Mouse (Mus musculus) MN1 (cell line): ENCODE data around the gene Il27ra.
"Not testable (repeated sequence)": the region's sequence is repeated elsewhere in the genome, so short reads cannot be mapped to it uniquely, and the experiment has no call there.

Experiments
- DNase-seq: peaks from one replicate; pipeline ENCODE4 v3.0.0-alpha.2; 2016; ENCODE audit warnings: low spot score

Gene Il27ra

DNA sequence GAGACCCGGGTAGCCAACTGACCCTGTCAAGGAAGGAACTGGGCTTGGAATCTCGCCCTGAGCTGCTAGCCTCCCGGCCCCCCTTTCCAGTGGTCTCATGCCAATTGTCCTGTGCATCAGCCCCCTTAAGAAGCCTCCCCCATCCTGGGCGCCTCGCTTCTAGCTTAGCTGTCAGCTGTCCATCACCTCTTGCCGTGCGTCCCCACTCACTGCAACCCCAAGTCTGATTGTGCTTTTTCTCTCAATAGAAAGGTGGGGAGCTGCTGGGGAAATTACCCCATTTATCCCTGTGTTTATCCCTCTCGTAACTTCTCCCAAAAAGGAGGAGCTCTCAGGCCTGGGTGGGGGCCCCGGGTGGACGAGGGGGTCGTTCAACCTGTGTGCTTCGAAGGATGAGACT, 46.4 kb downstream of the Il27ra start:
- DNase-seq, result no peak

DNA sequence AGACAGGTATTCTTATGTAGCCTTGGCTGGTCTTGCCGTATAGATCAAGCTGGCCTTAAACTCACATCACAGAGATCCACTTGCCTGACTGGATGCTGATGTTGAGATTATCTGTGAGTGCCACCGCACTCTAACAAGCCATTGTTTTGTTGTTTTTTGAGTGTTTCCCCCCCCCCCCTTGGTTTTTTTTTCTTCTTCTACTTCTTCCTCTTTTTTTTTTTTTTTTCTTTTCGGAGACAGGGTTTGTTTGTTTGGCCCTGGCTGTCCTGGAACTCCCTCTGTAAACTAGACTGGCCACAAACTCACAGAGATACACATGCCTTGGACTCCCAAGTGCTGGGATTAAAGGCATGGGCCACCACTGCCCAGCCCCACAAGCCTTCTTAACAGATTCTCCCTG, 48.4 kb downstream of the Il27ra start:
- DNase-seq, result no peak

DNA sequence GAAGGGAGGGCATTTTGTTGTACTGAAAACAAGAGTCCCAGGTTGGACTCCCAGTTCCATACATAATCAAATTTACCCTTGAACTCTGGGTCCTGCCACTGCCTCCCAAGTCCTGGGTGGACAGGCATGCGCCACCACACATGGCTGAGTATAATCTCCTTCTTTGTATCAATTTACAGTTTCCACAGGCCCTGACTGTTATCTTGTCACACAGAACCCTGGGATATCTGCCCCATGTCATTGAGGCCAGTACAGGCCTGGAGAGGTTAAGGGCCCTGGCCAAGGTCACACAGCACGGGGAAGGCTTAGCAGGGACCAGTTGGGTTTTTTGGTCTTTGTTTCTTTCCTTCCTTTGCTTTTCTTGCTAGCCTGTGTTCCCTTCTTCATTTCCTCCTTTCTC, 49.9 kb downstream of the Il27ra start:
- DNase-seq, result no peak

GRCm38 (mm10) chr8:83990170-83990569, 52.2 kb downstream of the Il27ra start:
- DNase-seq, result no peak

- no peak for DNase-seq
Observed at GRCm38 (mm10) chr8:83989243-83989642, 53.1 kb downstream of the Il27ra start.

- DNase-seq, result not testable (repeated sequence)
Observed at GRCm38 (mm10) chr8:83983222-83983621, 59.2 kb downstream of the Il27ra start.

DNA sequence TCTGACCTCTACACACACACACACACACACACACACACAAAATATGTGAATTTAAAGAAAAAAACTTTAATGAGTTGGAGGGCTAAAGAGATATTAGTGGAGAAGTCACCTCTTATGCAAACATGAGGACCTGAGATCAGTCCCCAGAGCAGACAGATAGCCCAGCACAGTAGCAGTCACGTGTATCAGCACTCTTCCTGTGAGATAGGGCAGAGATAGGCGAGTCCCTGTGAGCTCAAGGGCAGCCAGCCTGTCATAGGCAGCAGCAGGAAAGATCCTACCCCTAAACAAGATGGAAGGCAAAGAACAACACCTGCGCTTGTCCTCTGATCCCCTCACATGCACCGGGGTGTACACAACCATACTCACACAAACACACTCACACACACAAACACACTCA, 59.9 kb downstream of the Il27ra start:
- DNase-seq, result no peak

GRCm38 (mm10) chr8:83981533-83981932, 60.9 kb downstream of the Il27ra start:
- no peak for DNase-seq

DNA sequence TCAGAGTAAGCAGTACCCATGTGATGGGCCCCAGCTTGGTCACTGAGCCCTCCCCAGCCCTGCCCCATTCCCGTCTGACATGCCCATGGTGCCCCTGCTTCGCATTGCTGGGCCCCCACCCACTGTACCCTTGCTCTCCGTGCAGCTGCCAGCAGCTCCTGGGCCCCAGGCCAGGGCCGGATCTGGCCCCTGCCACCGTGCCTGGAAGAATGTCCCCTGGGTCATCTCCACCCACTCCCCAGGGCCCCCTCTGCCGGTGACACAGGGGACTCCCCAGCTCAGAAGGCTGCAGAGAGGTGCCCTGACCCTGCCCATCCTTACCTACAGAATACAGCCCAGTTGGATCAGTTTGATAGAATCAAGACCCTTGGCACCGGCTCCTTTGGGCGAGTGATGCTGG, 61.5 kb downstream of the Il27ra start:
- DNase-seq, result peak; percentile 35
